Mouse (Mus musculus) G1E (cell line): ENCODE measurements at regions not wholly inside any gene's neighbourhood (a gene's known extent, or its start where the extent isn't known, plus 50 kb on each side); places are given as distances from the start of the nearest gene placed in this dataset.
A peak's percentile ranks its signal among the peaks of the same experiment; 100 is the strongest.

Experiments
- ATAC-seq: 2 replicates; pipeline ENCODE4 v1.8.0; 2016; ENCODE audit warnings: mild to moderate bottlenecking; ENCODE audit not compliant: insufficient number of reproducible peaks, poor library complexity, low FRiP score, severe bottlenecking; ENCODE audit errors: extremely low read depth
- DNase-seq: peaks from one replicate; pipeline ENCODE4 v3.0.0; 2012; ENCODE audit warnings: low spot score
- H3K27me3 ChIP-seq: 2 replicates; pipeline ENCODE4 v1.6.1; 2012; ENCODE audit warnings: mild to moderate bottlenecking, low read length, inconsistent platforms; ENCODE audit not compliant: insufficient read depth
- H3K36me3 ChIP-seq: replicated peaks from 2 replicates; pipeline ENCODE3; 2012; ENCODE audit warnings: mild to moderate bottlenecking, inconsistent platforms
- H3K4me1 ChIP-seq: 2 replicates; pipeline ENCODE4 v1.6.1; 2012; ENCODE audit warnings: low read depth, low read length, inconsistent platforms, mixed read lengths; ENCODE audit not compliant: insufficient read depth
- H3K4me3 ChIP-seq: 2 replicates; pipeline ENCODE4 v1.5.1; 2012; ENCODE audit warnings: low read depth, mild to moderate bottlenecking, inconsistent platforms, low read length, moderate library complexity, mixed read lengths
- H3K9me3 ChIP-seq: replicated peaks from 2 replicates; pipeline ENCODE4 v1.6.1; 2012; ENCODE audit warnings: inconsistent platforms
- CTCF ChIP-seq: IDR thresholded peaks from 2 replicates; pipeline ENCODE4 v1.5.1; 2012; ENCODE audit warnings: low read depth, low read length, inconsistent platforms, mixed read lengths
- GATA1 ChIP-seq: IDR thresholded peaks from 2 replicates; pipeline ENCODE4 v1.6.1; 2012; ENCODE audit warnings: borderline replicate concordance, low read length, inconsistent platforms, mixed read lengths
- GATA2 ChIP-seq: IDR thresholded peaks from 2 replicates; pipeline ENCODE4 v1.6.1; 2012; ENCODE audit warnings: low read depth, low read length, inconsistent platforms, borderline replicate concordance
- POLR2AphosphoS5 ChIP-seq: IDR thresholded peaks from 2 replicates; pipeline ENCODE4 v1.6.1; 2012; ENCODE audit warnings: low read depth, low read length, inconsistent platforms; ENCODE audit not compliant: insufficient replicate concordance
- TAL1 ChIP-seq: conservative IDR thresholded peaks from 2 replicates; pipeline ENCODE4 v1.6.1; 2012; ENCODE audit warnings: low read depth, low read length, inconsistent platforms, mixed read lengths

DNA sequence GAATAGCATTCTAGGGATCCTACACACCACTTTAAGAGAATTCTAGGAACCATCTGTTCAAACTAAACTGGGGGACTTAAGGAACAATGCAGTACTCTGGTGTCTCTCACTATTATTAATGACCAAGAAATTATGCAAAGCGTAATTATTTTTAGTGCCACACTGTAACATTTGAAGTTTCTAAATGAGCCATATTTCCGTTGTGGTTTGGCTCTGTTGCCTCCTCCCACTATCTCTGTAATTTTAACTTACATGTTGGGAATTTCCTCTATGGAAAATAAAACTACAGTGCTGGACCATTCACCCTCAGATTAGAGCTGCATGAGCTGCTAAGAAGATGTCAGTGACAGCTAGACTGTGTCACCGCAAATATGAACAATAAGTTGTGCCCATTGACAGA, 72.0 kb upstream of the Klf6 start:
- no peak for TF ChIP-seq GATA1
- TF ChIP-seq TAL1: no peak
- TF ChIP-seq GATA2: no peak
- no peak for TF ChIP-seq CTCF
- no peak for TF ChIP-seq POLR2AphosphoS5
- Histone ChIP-seq H3K36me3 (no peaks in the 10 kb centered on the region), H3K4me1 (no peaks in the 10 kb centered on the region), H3K4me3 (no peak overlapping the region), H3K27me3 (peaks cover 6% of the 10 kb centered on the region; the same call in 1 of the 2 replicates), H3K9me3 (no peaks in the 10 kb centered on the region)
- ATAC-seq: no peak
- DNase-seq: no peak

DNA sequence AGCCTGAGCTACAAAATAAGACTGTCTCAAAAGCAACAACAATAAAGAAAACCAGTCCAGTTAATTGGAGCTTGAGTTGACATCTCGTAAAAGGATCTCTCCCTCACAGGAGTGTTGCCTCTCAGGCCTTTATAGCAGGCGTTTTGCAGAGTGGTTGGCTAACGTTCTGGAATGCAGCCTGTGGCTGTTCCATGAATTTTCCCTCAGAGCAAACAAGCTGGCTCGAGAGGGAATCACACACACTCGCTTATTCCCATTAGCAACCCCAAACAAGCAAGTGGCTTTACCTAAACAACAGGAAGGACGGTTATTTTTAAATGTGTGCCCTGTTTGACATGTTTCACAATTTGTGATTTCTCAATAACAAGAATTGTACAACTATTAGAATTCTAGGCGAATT, 59.2 kb upstream of the Klf6 start:
- H3K9me3 ChIP-seq: no peaks in the 10 kb centered on the region
- H3K4me3 ChIP-seq: no peak overlapping the region
- TF ChIP-seq TAL1: no peak
- no peak for TF ChIP-seq CTCF
- TF ChIP-seq GATA2: no peak
- peaks cover 28% of the 10 kb centered on the region for H3K4me1 ChIP-seq
- H3K27me3 ChIP-seq: no peaks in the 10 kb centered on the region
- ATAC-seq: no peak
- no peak for DNase-seq
- H3K36me3 ChIP-seq: no peaks in the 10 kb centered on the region

DNA sequence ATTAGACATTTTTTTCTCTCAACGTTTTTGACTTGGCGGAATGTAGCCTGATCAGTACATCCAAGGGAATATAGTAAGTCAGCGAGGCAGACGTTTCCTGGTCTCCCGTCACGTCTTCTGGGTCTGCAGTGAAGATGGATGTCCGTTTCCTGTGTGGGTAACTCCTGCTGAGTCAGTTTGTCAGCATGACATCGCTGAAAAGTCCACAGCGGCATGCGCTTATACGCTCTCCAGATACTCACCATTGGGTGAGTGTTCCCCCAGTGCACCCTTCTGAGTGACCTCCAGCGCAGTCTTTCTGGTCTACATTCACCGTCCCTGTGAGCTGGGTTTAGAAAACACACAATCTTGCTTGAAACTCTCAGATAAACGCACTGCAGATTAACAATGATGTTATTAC, 58.5 kb upstream of the Klf6 start:
- ATAC-seq (no peak), DNase-seq (no peak)
- Histone ChIP-seq H3K4me3 (no peak overlapping the region), H3K36me3 (no peaks in the 10 kb centered on the region), H3K27me3 (no peaks in the 10 kb centered on the region), H3K9me3 (no peaks in the 10 kb centered on the region), H3K4me1 (peaks cover 28% of the 10 kb centered on the region)
- TF ChIP-seq TAL1 (no peak), GATA1 (no peak), POLR2AphosphoS5 (no peak), GATA2 (no peak), CTCF (no peak)

DNA sequence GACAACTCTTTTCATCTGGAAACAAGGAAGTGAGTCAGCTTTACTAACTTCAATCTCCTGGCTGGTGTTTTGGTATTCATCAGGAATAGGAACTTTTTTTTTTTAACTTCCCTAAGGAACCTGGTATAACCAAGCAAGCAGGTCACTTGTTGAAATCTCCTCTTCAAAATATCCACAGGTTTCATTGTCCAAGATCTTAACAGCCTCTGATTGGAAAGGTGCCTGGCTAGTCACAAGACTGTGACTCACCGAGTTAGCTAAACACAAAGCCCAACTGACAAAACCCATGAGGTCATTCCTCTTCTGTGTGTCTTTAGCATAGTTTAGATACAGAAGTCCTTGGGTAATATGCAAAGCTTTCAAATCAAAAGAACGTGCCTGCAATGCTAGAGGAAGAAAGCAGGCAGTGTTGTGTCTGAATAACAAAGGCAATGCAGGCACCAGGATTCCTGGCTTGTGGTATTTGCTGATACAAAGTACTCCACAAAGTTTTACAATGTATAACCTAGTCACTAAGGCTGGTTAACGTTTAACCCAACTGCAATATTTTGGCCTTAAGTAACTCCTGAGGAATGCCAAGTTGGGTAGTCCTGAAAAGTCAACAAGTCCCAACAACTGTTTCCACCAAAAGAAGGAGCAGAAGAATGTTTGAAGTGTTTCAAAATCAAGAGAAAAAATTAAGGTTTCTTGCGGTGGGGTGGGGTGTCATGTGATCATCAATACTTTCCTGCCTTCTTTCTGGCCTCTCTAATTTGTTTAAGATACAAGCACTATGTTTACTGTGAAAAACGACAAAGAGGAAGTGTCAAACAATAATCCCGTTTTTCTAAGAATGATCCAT, 57.5 kb upstream of the Klf6 start:
- Histone ChIP-seq H3K4me3 (no peak overlapping the region; the same call in 1 of the 2 replicates), H3K36me3 (no peaks in the 10 kb centered on the region), H3K9me3 (no peaks in the 10 kb centered on the region), H3K27me3 (no peaks in the 10 kb centered on the region), H3K4me1 (peaks cover 32% of the 10 kb centered on the region)
- TF ChIP-seq TAL1 (no peak), POLR2AphosphoS5 (no peak), GATA2 (no peak), GATA1 (no peak), CTCF (no peak)
- peak; percentile 55; the same call in 1 of the 2 replicates for ATAC-seq
- DNase-seq: no peak

DNA sequence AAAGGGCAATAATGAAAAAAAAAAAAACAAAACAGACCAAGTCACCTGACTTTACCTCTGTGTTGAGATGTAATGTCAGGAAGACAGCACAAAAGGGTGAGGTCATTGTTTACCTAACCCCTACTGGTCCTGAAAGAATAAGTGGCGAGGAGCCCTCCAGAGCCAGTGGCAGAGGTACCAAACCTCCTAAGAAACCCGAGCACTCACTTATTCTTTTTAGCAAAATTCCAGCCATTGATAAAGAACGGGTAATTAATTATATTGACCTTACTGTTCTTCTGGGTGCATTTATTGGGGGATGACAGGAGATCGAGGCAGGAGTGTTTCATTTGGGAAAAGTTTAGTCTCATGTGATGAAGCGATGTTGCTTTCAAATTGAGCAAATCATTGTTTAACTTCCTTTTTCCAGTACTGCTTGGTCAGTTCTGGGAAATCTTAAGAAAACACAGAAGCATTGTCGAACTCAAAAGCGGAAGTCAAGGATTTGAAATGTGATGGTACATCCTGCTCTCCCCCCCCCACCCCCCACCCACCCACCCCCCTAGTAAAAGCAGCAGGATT, 56.8 kb upstream of the Klf6 start:
- Histone ChIP-seq H3K27me3 (no peaks in the 10 kb centered on the region), H3K36me3 (no peaks in the 10 kb centered on the region), H3K4me1 (peaks cover 33% of the 10 kb centered on the region), H3K4me3 (peak overlapping the region; percentile 35; the same call in 1 of the 2 replicates), H3K9me3 (no peaks in the 10 kb centered on the region)
- DNase-seq: peak; percentile 9
- no peak for TF ChIP-seq POLR2AphosphoS5
- no peak for TF ChIP-seq GATA2
- TF ChIP-seq CTCF: no peak
- TF ChIP-seq TAL1: no peak
- TF ChIP-seq GATA1: no peak
- peak; percentile 59 for ATAC-seq

DNA sequence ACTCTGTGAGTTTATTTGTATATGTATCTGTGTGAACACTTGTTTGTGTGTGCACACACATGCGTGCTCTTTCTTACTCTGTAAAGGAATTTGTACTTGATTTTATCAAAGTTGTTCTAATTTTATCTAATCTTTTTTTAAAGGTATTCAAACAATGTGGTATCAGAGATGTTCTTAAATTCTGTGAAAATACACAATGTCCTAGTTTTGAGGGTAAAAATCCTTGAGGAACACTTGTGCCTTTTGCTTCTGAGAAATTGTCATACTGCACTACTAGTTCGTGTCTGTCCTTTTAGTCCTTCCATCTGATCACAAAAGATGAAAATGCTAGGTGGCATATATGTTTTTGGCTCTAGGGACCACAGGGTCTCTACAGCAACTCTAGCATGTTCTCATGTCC, 52.9 kb upstream of the Klf6 start:
- Histone ChIP-seq H3K9me3 (no peaks in the 10 kb centered on the region), H3K36me3 (no peaks in the 10 kb centered on the region), H3K27me3 (0 out of 2 replicates have a peak, but pooled peaks cover 2% of the 10 kb centered on the region), H3K4me1 (peaks cover 24% of the 10 kb centered on the region), H3K4me3 (no peak overlapping the region)
- DNase-seq: no peak
- TF ChIP-seq GATA2 (no peak), TAL1 (no peak), CTCF (no peak), POLR2AphosphoS5 (no peak)
- no peak for ATAC-seq
